Mouse (Mus musculus): Measurements from ENCODE around the gene Il21r.
A peak's percentile ranks its signal among the peaks of the same experiment; 100 is the strongest.

The Il21r gene

DNA sequence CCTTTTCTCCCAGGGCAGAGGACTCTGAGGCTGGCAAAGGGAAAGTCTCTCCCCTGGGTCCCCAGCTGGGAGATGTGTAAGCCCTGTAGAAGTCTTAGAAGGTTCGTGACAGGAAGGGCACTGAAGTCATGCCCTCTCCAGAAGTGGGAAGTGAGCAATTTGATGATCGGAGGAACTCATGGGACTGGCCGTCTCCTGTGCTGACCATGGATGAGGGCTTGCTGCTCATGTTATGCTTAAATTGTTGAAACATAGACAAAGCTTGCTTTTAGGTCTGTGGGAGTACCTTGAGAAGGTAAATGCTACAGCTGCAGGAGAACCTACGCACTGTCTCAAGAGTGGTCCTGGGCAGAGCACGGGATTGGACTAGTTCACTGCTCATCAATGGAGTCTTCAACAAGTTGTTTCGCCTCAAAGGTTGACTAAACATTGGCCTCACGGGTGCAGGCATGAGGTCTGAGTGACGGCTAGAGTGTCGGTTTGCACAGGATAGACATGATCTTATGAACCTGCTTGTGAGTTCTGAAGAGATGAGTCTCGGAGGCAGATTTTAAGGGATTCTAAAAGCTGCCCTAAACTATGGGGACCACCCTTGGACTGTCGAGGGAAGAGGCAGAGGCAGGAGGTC, 1.3 kb upstream of the Il21r start:
- no peak for DNase-seq

DNA sequence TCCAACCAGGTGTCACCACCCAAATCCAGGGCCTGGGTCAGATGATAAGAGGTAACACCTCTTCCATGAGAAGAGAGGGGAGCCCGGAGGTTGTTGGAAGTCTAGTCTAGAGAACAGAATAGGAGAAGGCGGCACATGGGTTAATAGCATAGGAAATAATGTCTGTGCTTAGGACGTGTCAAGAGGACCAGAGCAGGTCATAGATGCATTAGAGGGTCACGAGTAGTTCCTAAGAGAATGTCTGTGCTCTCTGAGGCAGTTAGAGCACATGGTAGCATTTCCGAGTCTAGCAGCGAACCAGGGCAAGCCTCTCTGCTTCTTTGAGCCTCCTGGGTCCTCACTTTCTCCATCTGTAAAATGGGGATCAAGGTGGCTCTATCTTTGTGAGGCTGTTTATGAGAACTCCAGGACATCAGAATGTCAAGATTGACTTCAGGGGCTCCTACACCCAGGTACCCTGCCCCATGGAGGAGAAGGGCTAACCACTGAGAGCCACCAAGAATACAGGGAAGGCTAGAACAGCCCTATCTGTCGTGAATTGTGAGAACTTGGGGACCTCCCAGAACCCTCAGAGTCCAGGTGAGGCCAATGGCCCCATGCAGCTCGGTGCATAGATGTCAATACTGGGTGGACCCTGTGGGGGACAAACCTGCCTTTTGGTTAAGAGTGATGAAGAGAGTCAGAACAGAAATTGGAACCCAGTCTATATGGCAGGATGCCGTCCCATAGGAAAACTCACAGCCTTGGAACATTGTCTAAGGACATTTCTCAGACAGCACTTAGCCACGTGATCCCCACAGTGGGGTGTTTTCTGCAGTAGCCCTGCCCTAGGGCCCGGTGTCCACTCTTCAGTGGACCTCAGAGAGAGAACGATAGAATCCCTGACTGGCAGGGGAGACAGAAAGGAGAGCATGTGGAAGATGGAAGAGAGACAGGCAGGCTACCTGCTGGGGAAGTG, 1.4 kb downstream of the Il21r start:
- no peak for DNase-seq

DNA sequence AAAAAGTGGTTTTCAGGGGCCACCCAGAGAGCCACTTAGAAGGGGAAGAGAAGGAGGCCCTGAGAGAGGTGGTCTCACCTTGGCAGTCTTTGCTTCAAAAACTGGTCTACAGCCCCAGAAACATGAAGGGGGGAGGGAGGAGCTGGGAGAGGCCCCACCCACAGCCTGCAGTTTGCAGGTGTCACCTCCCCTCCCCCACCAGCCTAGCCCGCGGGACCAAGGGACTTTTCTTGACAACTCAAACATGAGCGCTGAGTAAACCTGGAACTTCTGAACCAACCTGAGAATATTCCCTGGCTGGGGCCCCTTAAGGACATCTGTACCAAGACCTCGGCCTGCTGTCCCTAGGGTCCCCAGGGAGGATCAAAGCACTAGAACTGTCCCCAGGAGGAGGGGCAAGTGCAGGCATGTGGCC, 2.5 kb downstream of the Il21r start:
- DNase-seq, result no peak

DNA sequence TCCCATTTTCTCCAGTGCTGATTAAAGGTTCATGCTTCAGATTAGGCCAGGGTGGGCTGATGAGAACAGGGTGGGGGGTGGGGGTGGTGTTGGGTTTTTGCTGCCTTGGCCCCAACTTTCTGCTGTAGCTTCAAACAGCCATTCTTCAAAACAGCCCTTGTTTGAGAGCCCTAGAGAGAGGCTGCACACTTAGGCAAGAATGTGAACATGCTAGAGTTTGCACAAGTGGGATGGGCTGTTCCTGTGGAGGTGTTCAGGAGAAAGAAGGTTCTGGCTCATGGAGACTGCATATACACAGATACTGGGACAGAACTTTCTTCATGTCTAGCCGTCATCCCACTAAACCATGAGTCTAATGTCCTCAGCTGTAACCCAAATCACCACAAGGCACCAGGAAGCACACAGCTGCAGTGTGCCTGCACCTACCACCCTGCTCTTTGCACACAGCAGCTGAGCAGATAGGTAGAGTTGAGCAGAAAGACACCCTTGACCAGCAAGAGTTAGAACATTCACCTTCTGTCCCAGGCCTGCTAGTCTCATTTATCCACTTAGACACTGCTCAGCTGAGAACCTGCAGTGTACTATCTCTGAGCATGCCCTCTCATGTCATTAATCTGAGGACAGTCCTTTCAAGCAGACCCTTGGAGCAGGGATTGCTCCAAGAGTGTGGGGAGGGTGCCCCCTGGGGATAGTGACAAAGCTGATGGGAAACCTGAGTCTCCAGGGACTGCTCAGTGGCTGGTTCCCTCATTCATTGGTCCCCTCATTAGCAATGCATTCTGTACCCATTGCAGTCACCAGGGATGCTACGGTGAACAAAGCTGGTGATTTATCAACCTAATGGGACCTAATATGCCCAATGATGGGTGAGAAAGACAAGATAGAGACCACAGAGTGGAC, 3.3 kb downstream of the Il21r start:
- no peak for DNase-seq

DNA sequence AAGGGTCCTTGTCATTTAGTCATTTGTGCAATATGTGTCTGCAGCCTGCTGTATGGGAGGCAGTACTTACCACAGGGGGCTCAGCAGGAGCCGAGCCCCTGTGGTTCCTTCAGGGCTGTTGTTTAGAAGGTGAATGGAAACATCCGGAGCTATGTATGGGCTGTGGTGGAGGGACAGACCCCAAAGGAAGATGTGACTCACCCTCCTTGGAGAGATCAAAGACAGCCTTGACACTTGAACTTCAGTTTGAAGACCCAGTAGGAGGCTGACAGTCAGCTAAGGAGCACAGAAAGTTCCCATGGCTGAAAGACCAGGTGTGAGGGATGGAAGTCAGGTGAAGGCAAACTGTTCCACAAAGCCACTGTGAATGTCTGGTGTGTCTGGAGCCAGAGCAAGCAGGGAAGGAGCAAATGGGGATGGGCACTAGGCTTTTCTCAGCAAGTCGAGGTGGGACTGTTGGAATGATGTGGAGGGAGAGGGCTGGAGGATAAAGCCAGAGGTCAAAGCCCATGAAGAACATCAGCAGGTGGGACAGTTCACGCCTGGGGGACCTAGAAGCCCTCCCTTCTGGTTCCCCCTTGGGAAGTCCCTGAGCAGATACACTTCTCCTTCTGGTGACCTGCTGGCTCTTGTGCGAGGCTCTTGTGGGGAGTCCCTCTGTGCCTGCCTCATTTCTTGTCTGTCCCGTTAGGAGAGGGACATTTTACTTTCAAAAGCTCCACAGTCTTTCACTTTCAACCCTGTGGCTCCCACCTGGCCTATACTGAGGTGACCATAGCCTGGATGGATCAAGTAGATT, 4.4 kb downstream of the Il21r start:
- DNase-seq, result no peak

DNA sequence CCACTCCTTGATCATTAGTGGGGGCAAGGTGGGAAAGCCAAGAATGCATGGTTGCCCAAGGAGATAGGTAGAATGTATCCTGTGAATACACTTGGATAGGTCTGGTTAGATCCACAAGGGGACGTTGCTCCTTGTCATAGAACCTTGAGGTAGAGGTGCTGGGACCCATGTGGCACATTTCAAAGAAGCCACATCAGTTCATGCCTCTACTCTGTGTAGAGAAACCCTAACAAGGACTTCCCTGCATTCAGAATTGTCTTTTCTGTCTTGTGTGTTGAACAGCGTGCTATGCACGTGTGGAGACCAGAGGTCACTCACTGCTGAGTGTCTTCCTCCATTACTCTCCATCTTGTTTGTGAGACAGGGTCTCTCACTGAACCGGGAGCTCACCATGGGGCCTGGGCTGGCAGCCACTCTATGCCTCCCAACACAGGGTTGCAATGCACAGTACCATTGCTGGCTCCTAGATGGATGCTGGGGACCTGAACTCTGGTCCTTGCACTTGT, 5.0 kb downstream of the Il21r start:
- DNase-seq, result no peak

DNA sequence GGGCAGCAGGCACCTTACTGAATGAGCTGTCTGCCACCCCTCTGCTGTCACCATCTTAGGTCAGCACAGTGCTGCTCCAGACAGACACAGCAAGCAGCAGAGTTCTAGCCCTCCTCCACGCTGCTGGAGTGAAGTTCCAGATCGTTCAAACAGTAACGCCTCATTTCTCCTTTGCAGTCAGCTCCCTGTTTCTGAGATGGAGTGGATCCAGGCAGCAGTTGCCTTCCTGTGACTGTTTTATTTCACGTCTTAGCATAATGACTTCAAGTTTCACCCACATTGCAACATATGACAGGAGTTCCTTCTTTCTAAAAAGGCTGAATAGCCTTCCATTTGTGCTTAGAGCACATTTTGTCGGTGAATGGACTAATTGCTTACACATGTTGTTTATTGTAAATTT, 10.3 kb downstream of the Il21r start:
- DNase-seq, result no peak

DNA sequence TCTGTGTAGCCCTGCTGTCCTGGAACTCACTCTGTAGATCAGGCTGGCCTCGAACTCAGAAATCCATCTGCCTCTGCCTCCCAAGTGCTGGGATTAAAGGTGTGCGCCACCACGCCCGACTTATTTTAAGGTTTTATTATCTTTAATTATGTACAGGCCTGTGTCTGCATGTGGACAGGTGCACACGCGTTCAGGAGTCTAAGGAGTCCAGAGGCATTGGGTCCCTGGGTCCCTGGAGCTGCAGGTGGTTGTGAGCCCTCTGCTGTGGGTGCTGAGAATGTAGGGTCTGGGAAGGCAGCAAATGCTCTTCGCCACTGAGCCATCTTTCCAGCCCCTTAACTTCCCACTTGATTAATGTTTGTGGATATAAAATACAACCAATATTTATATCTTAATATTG, 12.2 kb downstream of the Il21r start:
- no peak for DNase-seq

DNA sequence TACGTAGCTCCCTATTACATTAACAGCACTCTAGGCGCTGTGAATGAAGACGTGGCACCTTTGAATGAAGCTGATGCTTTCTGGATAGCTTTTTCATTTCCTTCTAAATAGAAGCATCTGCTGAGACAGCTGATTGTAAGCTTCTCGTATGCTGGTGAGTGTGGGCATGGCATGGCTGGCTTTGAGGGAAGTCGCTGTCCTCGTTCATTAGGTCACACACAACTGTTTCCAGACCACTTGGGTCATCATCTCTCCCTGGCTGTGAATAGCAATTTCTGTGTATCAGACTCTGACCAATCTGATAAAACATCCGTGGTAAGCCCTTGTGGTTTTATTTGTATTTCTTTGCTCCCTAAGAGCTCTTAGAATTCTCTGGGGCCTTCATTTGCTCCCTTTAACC, 14.8 kb downstream of the Il21r start:
- DNase-seq, result no peak

DNA sequence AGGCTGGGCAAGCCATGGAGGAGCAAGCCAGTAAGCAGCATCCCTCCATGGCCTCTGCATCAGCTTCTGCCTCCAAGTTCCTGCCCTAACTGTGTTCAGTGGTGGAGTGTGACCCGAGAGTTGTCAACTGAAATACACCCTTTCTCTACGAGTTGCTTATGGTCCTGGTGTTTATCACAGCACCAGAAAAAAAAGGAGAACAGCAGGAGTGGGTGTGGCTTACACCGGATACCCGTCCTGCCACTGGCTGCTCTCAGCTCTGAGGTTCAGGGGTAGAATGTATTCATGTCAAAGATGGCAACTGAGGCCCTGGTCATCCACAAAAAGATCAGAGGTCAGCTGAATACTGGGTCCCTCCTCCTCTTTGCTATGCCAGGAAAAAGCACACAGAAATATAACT, 16.8 kb downstream of the Il21r start:
- no peak for DNase-seq

DNA sequence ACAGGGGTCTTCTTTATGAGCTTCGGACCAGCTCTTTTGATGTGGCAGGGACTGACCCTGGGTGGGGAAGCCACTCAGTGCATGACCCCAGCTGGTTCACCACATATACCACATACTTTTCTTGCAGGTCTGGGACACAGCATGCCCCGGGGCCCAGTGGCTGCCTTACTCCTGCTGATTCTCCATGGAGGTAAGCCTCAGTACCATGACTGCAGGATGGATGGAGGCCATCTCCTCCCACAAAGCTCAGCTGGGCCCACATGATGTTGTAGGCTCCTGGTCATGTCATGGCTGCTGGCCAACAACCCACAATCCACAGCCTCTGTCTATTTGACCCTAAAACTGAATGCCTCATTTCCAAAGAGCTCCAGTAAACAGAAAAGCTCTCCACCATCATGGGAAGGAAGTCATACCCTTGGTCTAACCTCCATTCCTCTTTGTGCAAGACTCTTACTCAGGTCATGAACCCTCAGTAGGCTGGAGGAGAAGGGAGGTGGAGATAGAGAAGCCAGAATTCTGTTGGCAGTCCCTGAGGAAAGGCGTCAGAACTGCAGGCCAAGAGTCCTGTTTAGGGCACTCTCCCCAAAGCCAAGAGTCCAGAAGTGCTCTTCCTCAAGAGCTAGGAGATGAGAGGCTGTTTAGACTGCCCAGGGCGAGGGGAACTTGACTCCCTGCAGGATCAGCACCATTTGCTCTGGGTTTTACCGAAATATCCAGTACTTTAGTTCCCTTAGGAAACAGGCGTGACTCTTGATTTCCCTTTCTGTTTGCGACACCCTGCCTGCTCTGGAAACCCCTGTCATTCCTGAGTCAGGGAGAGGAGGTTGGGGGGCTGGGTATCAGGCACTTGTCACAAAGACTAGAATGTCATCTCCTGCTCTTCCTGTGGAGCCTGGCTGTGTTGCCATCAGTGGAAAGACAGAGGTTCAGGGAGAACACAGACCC, 19.8 kb downstream of the Il21r start:
- DNase-seq, result no peak

DNA sequence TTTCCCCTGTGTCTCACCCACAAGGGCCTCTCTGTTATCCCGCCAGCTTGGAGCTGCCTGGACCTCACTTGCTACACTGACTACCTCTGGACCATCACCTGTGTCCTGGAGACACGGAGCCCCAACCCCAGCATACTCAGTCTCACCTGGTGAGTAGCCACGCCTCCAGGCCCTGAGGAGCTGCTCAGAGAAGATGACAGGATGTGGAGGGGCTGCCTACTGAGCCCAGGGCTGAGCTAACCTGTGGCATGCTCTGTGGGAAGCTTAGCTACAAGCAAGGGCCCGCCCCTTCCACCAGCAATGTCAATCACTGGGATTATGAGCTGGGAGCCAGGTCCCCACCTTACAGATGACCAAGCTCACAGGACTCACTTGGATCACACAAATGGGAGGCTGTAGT, 22.0 kb downstream of the Il21r start:
- no peak for DNase-seq

DNA sequence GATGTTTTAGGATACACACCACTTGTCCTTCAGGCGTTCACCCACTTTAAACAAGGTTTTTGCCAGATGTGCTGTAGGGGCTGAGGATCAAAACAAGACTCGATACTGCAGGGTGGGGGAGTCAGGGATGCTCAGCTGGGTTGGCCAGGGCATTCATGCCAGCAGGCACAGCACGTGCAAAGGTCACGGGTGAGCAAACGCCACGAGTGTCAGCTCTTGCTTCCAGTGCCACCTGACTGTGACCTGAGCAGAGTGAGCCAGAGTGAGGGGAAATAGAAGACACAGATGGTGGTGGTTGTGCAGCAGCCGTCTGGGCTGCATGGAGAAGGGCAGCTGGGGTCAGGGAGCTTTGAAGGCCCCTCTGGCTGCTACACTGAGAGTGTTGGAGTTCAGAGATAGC, 22.6 kb downstream of the Il21r start:
- no peak for DNase-seq

DNA sequence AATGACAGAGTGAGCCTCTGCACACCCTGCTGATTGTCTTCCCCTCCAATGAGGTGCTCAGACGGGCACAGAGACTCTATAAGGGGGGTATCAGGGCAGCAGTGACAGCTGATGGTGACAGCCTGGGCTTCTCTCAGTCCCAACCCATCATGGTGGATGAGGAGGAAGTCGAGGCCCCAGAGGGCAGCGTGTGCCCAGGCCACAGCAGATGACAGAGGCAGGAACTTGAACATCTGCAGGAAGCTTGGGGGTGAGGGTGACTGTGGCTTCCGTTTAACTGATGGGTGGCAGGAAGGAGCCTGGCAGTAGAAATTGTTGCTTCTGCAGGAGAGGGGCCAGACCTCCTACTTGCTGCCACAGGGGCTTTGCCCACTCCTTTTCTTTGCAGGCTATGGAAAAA, 27.1 kb downstream of the Il21r start:
- no peak for DNase-seq

DNA sequence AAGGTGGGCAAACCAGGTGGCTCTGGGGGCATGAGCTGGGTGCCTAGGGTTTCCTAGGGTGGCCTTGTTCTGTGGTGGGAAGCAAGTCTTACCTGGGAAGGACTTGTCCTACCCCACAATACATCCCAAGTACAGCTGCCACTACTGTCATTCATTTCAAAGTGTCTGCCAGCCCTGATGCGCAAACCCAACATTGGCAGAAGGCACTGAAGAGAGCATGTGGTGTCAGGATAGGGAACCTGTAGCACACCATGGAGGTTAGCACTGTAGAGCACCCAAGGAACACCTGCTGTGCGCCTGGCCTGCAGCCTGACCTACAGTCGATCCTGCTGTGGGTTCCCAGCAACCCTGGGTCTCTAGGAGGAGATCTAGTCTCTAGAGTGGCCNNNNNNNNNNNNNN, 27.8 kb downstream of the Il21r start:
- DNase-seq, result no peak

DNA sequence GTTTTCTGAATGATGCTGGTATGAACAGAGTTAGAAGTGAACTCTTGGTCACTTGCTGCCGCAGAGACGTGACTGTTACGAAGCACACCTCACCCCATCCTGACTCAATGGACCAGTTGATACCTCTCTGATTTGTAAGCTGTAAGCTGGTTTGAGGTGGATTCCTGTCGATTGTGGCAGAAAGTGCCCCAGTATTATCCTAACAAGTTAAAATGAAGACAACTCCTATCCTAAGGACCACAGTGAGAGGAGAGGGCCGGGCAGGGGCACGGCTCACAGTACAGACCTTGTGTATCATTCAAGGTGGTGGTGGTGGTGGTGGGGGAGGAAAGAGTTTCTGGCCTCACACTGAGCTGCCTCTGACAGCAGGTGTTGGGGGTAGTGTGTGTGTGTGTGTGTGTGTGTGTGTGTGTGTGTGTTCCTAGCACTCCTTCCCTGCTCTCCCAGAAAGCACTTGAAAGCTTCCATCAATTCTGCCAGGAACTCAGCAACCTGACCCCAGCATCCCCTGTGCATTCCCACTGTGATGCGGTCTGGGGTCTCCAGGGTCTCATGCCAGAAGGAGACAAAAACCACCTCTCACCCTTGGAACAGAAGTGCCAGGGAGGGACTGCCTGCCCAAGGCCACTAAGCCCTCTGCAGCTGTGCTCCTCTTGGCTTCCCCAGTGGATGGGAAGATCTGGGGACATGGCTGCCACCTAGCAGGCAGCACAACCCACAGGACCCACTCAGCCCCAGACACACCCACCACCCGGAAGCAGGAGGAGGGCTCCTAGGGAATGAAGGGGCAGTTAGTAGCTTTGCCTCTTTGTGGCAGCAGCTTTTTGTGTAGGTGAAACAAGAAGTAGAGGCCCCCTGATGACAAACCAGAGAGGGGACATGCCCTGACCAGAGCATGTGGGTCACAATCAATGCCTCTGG, 34.3 kb downstream of the Il21r start:
- no peak for DNase-seq

DNA sequence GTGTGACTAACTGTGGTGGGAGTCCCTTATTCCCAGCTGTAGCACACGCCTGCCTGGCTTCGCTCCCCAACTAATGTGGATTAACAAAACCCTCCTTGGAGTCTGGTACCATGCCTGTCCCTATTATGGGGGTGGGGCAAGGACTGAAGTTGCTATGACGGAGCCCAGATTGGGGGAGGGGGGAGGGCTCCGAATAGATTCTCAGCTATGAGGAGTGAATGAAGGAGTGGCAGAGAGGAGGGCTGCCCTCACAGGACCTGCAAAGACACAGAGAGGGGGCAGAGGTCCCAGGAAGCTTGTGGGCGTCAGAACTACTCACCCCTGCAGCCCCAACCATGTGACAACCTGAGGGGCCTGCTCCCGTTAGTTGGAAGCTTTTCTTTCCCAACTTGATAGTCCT, 35.1 kb downstream of the Il21r start:
- no peak for DNase-seq

DNA sequence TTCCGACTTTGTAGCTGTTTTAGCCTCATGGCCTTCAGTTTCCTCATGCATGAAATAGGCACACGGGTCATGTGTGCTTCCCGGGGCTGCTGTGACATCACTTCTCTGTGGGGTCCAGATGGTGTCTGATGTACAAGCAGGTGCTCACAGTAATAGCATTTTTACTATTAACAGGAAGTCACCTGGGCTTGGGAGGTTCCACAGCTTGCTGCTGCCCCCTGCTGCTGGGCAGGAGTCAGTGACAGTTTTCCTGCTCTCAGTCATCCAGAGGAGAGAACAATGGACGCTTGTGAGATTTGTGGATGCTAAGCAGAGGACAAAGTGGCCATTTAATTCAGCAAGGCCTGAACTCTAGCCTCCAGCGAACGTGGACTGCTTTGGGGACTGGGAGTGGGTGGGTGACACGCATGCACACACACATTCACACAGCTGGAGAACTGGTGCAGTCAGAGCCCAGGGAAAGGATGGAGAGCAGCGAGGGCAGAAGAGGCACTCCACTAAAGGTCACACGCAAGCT, 35.7 kb downstream of the Il21r start:
- peak; percentile 76 for DNase-seq

DNA sequence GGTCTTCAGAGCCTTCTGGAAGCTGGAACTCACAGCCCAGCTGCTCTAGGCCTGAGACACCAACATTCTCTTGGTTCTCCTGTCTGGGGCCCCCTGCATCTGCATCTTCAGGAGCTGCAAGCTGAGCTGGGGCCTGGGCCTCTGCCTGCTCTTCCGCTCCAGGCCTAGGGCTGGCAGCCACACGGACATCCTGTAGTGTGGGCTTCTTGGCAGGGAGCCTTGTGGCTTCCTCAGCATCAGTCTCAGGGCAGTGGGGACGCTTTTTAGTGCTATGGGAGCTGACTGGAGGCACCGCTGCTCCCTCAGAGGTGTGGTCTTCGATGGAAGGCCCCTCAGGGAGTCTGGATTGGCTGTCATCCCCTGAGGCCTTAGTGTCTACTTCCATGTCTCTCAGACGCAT, 40.7 kb downstream of the Il21r start:
- no peak for DNase-seq

DNA sequence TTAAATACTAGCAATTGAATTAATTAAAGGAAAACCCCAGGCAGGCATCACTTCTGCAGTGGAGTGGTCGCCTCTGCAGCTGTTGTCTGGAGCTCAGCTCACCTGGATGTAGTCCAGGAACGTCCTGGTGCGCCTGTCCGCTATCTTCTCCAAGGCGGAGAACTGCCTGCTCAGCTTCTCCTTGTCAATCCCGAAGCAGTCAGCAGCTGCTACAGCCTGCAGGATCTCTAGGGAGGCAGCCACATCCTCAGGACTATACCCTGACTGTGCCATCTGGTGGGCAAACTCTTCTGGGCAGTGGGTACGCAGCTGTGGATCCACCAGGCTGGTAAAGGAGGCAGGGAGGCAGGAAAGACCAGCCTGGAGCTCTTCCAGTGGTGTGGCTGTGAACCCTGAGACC, 42.2 kb downstream of the Il21r start:
- no peak for DNase-seq

Data from cerebellum, adult 11 months (tissue).